ENCODE assay signal across 12 mouse cellular contexts in genomic region chr7:140946980-140947379, GRCm38 (mm10). TPM values are rescaled to one million over a fixed set of nuclear protein-coding genes. Genes with fewer than 3 reads are reported as not detected.
DNase-seq lines count a peak whose midpoint lies in the region; ATAC-seq lines count a peak whose summit lies in the region.
"Had no signal": no experiment of that assay in that cellular context is flagged by ENCODE, and none has a peak within 500 bp of the region (broad histone marks: within the 10 kb centered on the region; RNA-seq: fewer than 3 reads in every experiment).

No protein-coding gene starts in this region.

- H3K4me1 ChIP-seq in midbrain, embryonic 13.5 days (replicated peaks): peaks cover 19% of the 10 kb centered on the region
- H3K4me1 ChIP-seq in forebrain, embryonic 14.5 days (ENCODE audit: control insufficient read depth, insufficient read depth, low read length): no peaks in the 10 kb centered on the region

- no peak overlapping the region for H3K27ac ChIP-seq in midbrain, embryonic 13.5 days
- no peak overlapping the region for H3K27ac ChIP-seq in forebrain, embryonic 14.5 days (ENCODE audit: low read depth, low read length)
- H3K27ac ChIP-seq: embryonic facial prominence, embryonic 12.5 days; left cerebral cortex, adult 2 months had no signal

- peak; percentile 84 for ATAC-seq in activated CD4-positive, CD25-positive, alpha-beta regulatory T cell, adult 4 months
- peak; percentile 78 for ATAC-seq in inflammation-experienced regulatory T-cells, adult 6 months
- ATAC-seq in monocyte, adult 5-6 weeks (replicated peaks; ENCODE audit: insufficient number of reproducible peaks, low FRiP score, low TSS enrichment, poor library complexity, severe bottlenecking): peak; percentile 47
- ATAC-seq in midbrain, embryonic 13.5 days: no peak
- ATAC-seq in forebrain, embryonic 14.5 days: no peak

- H3K9me3 ChIP-seq in midbrain, embryonic 13.5 days: no peaks in the 10 kb centered on the region
- no peaks in the 10 kb centered on the region for H3K9me3 ChIP-seq in forebrain, embryonic 14.5 days (replicated peaks; ENCODE audit: control insufficient read depth, low read length)
- H3K9me3 ChIP-seq: embryonic facial prominence, embryonic 12.5 days had no signal

- WGBS in midbrain, embryonic 13.5 days: 75% methylated on average over 7 of the region's 7 CpGs
- WGBS in forebrain, embryonic 14.5 days: 81% methylated on average over 7 of the region's 7 CpGs

- H3K4me3 ChIP-seq in midbrain, embryonic 13.5 days (replicated peaks): no peak overlapping the region
- no peak overlapping the region for H3K4me3 ChIP-seq in forebrain, embryonic 14.5 days (ENCODE audit: low read depth, low read length)
- H3K4me3 ChIP-seq: embryonic facial prominence, embryonic 12.5 days; left cerebral cortex, adult 2 months had no signal

- peak; percentile 6 for DNase-seq in kidney, adult 18-20 months
- no peak for DNase-seq in kidney, adult 8-10 months
- DNase-seq in forebrain, embryonic 14.5 days (ENCODE audit: low spot score): no peak
- no peak for DNase-seq in frontal cortex, postnatal 10 days (ENCODE audit: low spot score in 2 of 2)

- H3K36me3 ChIP-seq in midbrain, embryonic 13.5 days: 0 out of 2 replicates have a peak, but pooled peaks cover 5% of the 10 kb centered on the region
- H3K36me3 ChIP-seq in forebrain, embryonic 14.5 days (ENCODE audit: control insufficient read depth, insufficient read depth, low read length): no peaks in the 10 kb centered on the region

- H3K4me2 ChIP-seq in midbrain, embryonic 13.5 days (replicated peaks): no peak overlapping the region
- no peak overlapping the region for H3K4me2 ChIP-seq in forebrain, embryonic 14.5 days (ENCODE audit: low read length)
- H3K4me2 ChIP-seq: embryonic facial prominence, embryonic 12.5 days had no signal

- H3K27me3 ChIP-seq in midbrain, embryonic 13.5 days: no peaks in the 10 kb centered on the region
- no peaks in the 10 kb centered on the region for H3K27me3 ChIP-seq in forebrain, embryonic 14.5 days (replicated peaks; ENCODE audit: control insufficient read depth, insufficient read depth, low read length)
- H3K27me3 ChIP-seq: embryonic facial prominence, embryonic 12.5 days had no signal

- no peak overlapping the region for H3K9ac ChIP-seq in midbrain, embryonic 13.5 days (replicated peaks)
- no peak overlapping the region for H3K9ac ChIP-seq in forebrain, embryonic 14.5 days (ENCODE audit: low read length)
- H3K9ac ChIP-seq: embryonic facial prominence, embryonic 12.5 days had no signal

RNA-seq across cellular contexts. Expression of gene Ifitm5, which starts 3.1 kb away (rescaled TPM):
- not detected for polyA plus RNA-seq in activated CD4-positive, CD25-positive, alpha-beta regulatory T cell, adult 4 months (2017; shearing (Covaris generic))
- under 1 TPM in 1 of 3 experiments, not detected in 2; 0.46 TPM for polyA plus RNA-seq in inflammation-experienced regulatory T-cells, adult 6 months (2017; shearing (Covaris generic))
- total RNA-seq in monocyte, adult 5-6 weeks (2017): 2.4 TPM in 1 of 3 replicates, not detected in the others
- polyA plus RNA-seq in midbrain, embryonic 13.5 days (2015; fragmentation: Nextera tagmentation; extraction: Ambion mirVana): 0.22 and 0.27 TPM in 2 replicates
- not detected in 2 replicates for polyA plus RNA-seq in forebrain, embryonic 14.5 days (2014; fragmentation: Nextera tagmentation; extraction: Ambion mirVana)
- total RNA-seq: left cerebral cortex, adult 2 months had no signal

RNA-seq across cellular contexts. Expression of gene Pgghg, which starts 5.8 kb away (rescaled TPM):
- 10 to 100 TPM; 15.2 to 15.6 TPM for polyA plus RNA-seq in activated CD4-positive, CD25-positive, alpha-beta regulatory T cell, adult 4 months (2017; shearing (Covaris generic))
- polyA plus RNA-seq in inflammation-experienced regulatory T-cells, adult 6 months (2017; shearing (Covaris generic)): 10 to 100 TPM; 16.6 to 22.5 (median 18.2) TPM
- total RNA-seq in monocyte, adult 5-6 weeks (2017): 10.6 to 14.2 TPM (median 13.8 TPM) in 3 replicates
- 8.4 and 8.7 TPM in 2 replicates for polyA plus RNA-seq in midbrain, embryonic 13.5 days (2015; fragmentation: Nextera tagmentation; extraction: Ambion mirVana)
- 8.8 TPM in 2 replicates for polyA plus RNA-seq in forebrain, embryonic 14.5 days (2014; fragmentation: Nextera tagmentation; extraction: Ambion mirVana)

RNA-seq across cellular contexts. Expression of gene Gm45717, which starts 8.8 kb away (rescaled TPM):
- not detected for polyA plus RNA-seq in activated CD4-positive, CD25-positive, alpha-beta regulatory T cell, adult 4 months (2017; shearing (Covaris generic))
- not detected for polyA plus RNA-seq in inflammation-experienced regulatory T-cells, adult 6 months (2017; shearing (Covaris generic))
- not detected in 3 replicates for total RNA-seq in monocyte, adult 5-6 weeks (2017)
- polyA plus RNA-seq in midbrain, embryonic 13.5 days (2015; fragmentation: Nextera tagmentation; extraction: Ambion mirVana): not detected in 2 replicates
- not detected in 2 replicates for polyA plus RNA-seq in forebrain, embryonic 14.5 days (2014; fragmentation: Nextera tagmentation; extraction: Ambion mirVana)
- total RNA-seq: heart, postnatal 10 days; left cerebral cortex, adult 2 months had no signal
- polyA plus RNA-seq: brain, embryonic 14.5 days; embryonic facial prominence, embryonic 12.5 days had no signal

RNA-seq across cellular contexts. Expression of gene Ifitm2, which starts 8.8 kb away (rescaled TPM):
- 100 to 1,000 TPM in 1 of 2 experiments, 10 to 100 TPM in 1; 94.1 to 101 TPM for polyA plus RNA-seq in activated CD4-positive, CD25-positive, alpha-beta regulatory T cell, adult 4 months (2017; shearing (Covaris generic))
- polyA plus RNA-seq in inflammation-experienced regulatory T-cells, adult 6 months (2017; shearing (Covaris generic)): 10 to 100 TPM; 60.0 to 93.0 (median 74.2) TPM
- 203 to 367 TPM (median 305 TPM) in 3 replicates for total RNA-seq in monocyte, adult 5-6 weeks (2017)
- 125 and 144 TPM in 2 replicates for polyA plus RNA-seq in midbrain, embryonic 13.5 days (2015; fragmentation: Nextera tagmentation; extraction: Ambion mirVana)
- polyA plus RNA-seq in forebrain, embryonic 14.5 days (2014; fragmentation: Nextera tagmentation; extraction: Ambion mirVana): 163 and 235 TPM in 2 replicates

RNA-seq across cellular contexts. Expression of gene Ifitm1, which starts 20.0 kb away (rescaled TPM):
- polyA plus RNA-seq in activated CD4-positive, CD25-positive, alpha-beta regulatory T cell, adult 4 months (2017; shearing (Covaris generic)): 1 to 10 TPM; 4.6 to 7.5 TPM
- polyA plus RNA-seq in inflammation-experienced regulatory T-cells, adult 6 months (2017; shearing (Covaris generic)): 1 to 10 TPM in 1 of 3 experiments, under 1 TPM in 1, not detected in 1; 0.54 to 6.6 TPM
- total RNA-seq in monocyte, adult 5-6 weeks (2017): 38.2 to 83.6 TPM (median 70.9 TPM) in 3 replicates
- polyA plus RNA-seq in midbrain, embryonic 13.5 days (2015; fragmentation: Nextera tagmentation; extraction: Ambion mirVana): 10.2 and 10.3 TPM in 2 replicates
- 11.0 and 12.2 TPM in 2 replicates for polyA plus RNA-seq in forebrain, embryonic 14.5 days (2014; fragmentation: Nextera tagmentation; extraction: Ambion mirVana)

Comparison
In these comparisons a context has a peak if more than half of its experiments do, and no peak if none do; other contexts are left out.
1. ATAC-seq: peak in activated CD4-positive, CD25-positive, alpha-beta regulatory T cell, adult 4 months (single experiment), inflammation-experienced regulatory T-cells, adult 6 months (single experiment) and monocyte, adult 5-6 weeks (single experiment); none in midbrain, embryonic 13.5 days (single experiment) and forebrain, embryonic 14.5 days (single experiment).